Mouse (Mus musculus) stomach, postnatal 0 days (tissue): Measurements from ENCODE around the gene Olfr545.

ENCODE experiments used
- CTCF ChIP-seq: IDR thresholded peaks from 2 replicates; pipeline ENCODE4 v1.5.1; 2016; ENCODE audit warnings: antibody characterized with exemption, low read depth, mild to moderate bottlenecking, moderate library complexity
- EP300 ChIP-seq: optimal IDR thresholded peaks from 2 replicates; pipeline ENCODE3; 2016; ENCODE audit warnings: antibody characterized with exemption

DNA sequence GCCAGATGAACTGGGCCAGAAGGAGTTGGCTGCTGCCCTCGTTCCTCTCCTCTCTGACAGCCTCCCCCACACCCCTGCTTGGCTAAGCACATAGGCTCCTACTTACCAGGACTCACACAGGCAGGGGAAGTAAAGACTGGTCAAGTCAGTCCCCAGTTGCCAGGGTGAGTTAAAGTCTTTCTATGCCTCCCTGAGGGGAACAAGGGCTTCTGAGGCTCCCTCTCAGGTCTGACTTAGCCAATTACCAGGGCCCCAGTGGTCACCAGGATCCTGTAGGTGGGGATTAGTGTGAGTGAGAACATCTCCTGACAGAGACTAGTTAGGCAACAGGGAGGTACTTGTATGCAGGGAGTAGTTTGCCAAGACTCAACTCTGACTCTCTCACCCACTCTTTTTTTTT, 11.2 kb downstream of the Olfr545 start, which contains the start of gene Olfr544:
- no peak for TF ChIP-seq CTCF
- no peak for TF ChIP-seq EP300
